Mouse (Mus musculus): ENCODE measurements at regions not wholly inside any gene's neighbourhood (a gene's known extent, or its start where the extent isn't known, plus 50 kb on each side); places are given as distances from the start of the nearest gene placed in this dataset.

DNA sequence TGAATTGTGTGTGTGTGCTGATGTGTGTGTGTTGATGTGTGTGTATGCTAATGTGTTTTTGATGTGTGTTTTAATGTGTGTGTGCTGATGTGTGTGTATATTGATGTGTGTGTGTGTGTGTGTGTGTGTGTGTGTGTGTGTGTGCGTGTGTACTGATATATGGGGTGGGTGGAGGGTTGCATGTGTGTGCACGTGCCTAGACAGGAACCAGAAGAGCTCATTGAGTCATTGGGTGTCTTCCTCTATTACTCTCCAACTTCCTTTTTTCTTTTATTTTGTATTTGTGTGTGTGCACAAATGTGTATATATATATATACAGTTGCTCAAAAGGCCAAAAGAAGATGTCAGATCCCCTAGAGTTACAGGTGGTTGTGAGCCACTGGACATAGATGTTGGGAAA, 73.4 kb upstream of the Gm12830 start:
- no peak for TF ChIP-seq POLR2A (IDR thresholded peaks at IDR 0.05; ENCODE audit: insufficient read depth, low read length)
- TF ChIP-seq CTCF (IDR thresholded peaks at IDR 0.05; ENCODE audit: low read depth, low read length): no peak
- TF ChIP-seq EP300 (IDR thresholded peaks at IDR 0.05; ENCODE audit: insufficient read depth, low read depth, low read length): no peak
